Mouse (Mus musculus): ENCODE data around the gene Tax1bp3. TPM values are rescaled to one million over a fixed set of nuclear protein-coding genes. Genes with fewer than 3 reads are reported as not detected.

Tax1bp3 gene
- polyA plus RNA-seq, 1 experiment from 2014 or later = 270 TPM

GRCm38 (mm10) chr11:73161616-73162015, 15.3 kb upstream of the Tax1bp3 start:
- Histone ChIP-seq H3K36me3 (ENCODE audit: control insufficient read depth, insufficient read depth, low read length) (no peaks in the 10 kb centered on the region), H3K27me3 (ENCODE audit: control insufficient read depth, insufficient read depth, low read length) (peaks cover 16% of the 10 kb centered on the region)

GRCm38 (mm10) chr11:73162284-73162683, 14.6 kb upstream of the Tax1bp3 start:
- no peak for ATAC-seq (ENCODE audit: insufficient number of reproducible peaks, insufficient read depth, low FRiP score, low read depth)
- no peak overlapping the region for H3K27ac ChIP-seq (replicated peaks in 1 of 2; ENCODE audit: control insufficient read depth in 1 of 2, insufficient read depth in 1 of 2, low read depth in 2 of 2, low read length in 2 of 2)
- no peak overlapping the region for H3K9ac ChIP-seq (ENCODE audit: low read length)
- H3K4me1 ChIP-seq (ENCODE audit: control insufficient read depth in 2 of 2, insufficient read depth in 2 of 2, low read length in 2 of 2) = peaks cover 3 to 20% of the 10 kb centered on the region in 2 experiments
- H3K27me3 ChIP-seq (ENCODE audit: control insufficient read depth, insufficient read depth, low read length) = peaks cover 16% of the 10 kb centered on the region
- H3K9me3 ChIP-seq (ENCODE audit: control insufficient read depth, low read length) = no peaks in the 10 kb centered on the region
- H3K4me2 ChIP-seq (ENCODE audit: low read length) = no peak overlapping the region
- H3K36me3 ChIP-seq (ENCODE audit: control insufficient read depth, insufficient read depth, low read length) = no peaks in the 10 kb centered on the region
- 77% methylated on average over 5 of the region's 5 CpGs for WGBS
- H3K4me3 ChIP-seq (ENCODE audit: control insufficient read depth in 1 of 2, insufficient read depth in 1 of 2, low read depth in 1 of 2, low read length in 2 of 2) = no peak overlapping the region

More at GRCm38 (mm10) chr11:73161616-73162015, 15.3 kb upstream of the Tax1bp3 start:
- Histone ChIP-seq H3K4me2 (ENCODE audit: low read length) (peak overlapping the region; percentile 94; the same call in 1 of the 2 replicates), H3K4me3 (ENCODE audit: control insufficient read depth in 1 of 2, insufficient read depth in 1 of 2, low read depth in 1 of 2, low read length in 2 of 2) (no peak overlapping the region), H3K27ac (replicated peaks in 1 of 2; ENCODE audit: control insufficient read depth in 1 of 2, insufficient read depth in 1 of 2, low read depth in 2 of 2, low read length in 2 of 2) (peak overlapping the region in 1 of 2 experiments; percentile 50; a peak in 1 of 4 replicates), H3K9ac (ENCODE audit: low read length) (no peak overlapping the region), H3K9me3 (ENCODE audit: control insufficient read depth, low read length) (no peaks in the 10 kb centered on the region), H3K4me1 (ENCODE audit: control insufficient read depth in 2 of 2, insufficient read depth in 2 of 2, low read length in 2 of 2) (peaks cover 3 to 17% of the 10 kb centered on the region in 2 experiments)
- 70% methylated on average over 4 of the region's 4 CpGs for WGBS
- no peak for ATAC-seq (ENCODE audit: insufficient number of reproducible peaks, insufficient read depth, low FRiP score, low read depth)

GRCm38 (mm10) chr11:73168071-73168470, 8.8 kb upstream of the Tax1bp3 start:
- ATAC-seq (ENCODE audit: insufficient number of reproducible peaks, insufficient read depth, low FRiP score, low read depth) = no peak
- no peak overlapping the region for H3K4me2 ChIP-seq (ENCODE audit: low read length)
- H3K36me3 ChIP-seq (ENCODE audit: control insufficient read depth, insufficient read depth, low read length) = peaks cover 13% of the 10 kb centered on the region; the same call in 1 of the 2 replicates
- no peak overlapping the region for H3K4me3 ChIP-seq (ENCODE audit: control insufficient read depth in 1 of 2, insufficient read depth in 1 of 2, low read depth in 1 of 2, low read length in 2 of 2)
- H3K4me1 ChIP-seq (ENCODE audit: control insufficient read depth in 2 of 2, insufficient read depth in 2 of 2, low read length in 2 of 2) = peaks cover 10 to 17% of the 10 kb centered on the region in 2 experiments; a peak in 3 of 4 replicates
- no peak overlapping the region for H3K27ac ChIP-seq (replicated peaks in 1 of 2; ENCODE audit: control insufficient read depth in 1 of 2, insufficient read depth in 1 of 2, low read depth in 2 of 2, low read length in 2 of 2)
- H3K27me3 ChIP-seq (ENCODE audit: control insufficient read depth, insufficient read depth, low read length) = no peaks in the 10 kb centered on the region
- 76% methylated on average over 8 of the region's 8 CpGs for WGBS
- H3K9ac ChIP-seq (ENCODE audit: low read length) = no peak overlapping the region
- no peaks in the 10 kb centered on the region for H3K9me3 ChIP-seq (ENCODE audit: control insufficient read depth, low read length)

- Histone ChIP-seq H3K4me1 (ENCODE audit: control insufficient read depth in 2 of 2, insufficient read depth in 2 of 2, low read length in 2 of 2) (peaks cover 10 to 17% of the 10 kb centered on the region in 2 experiments; a peak in 3 of 4 replicates), H3K36me3 (ENCODE audit: control insufficient read depth, insufficient read depth, low read length) (peaks cover 16% of the 10 kb centered on the region), H3K4me2 (ENCODE audit: low read length) (no peak overlapping the region), H3K27ac (replicated peaks in 1 of 2; ENCODE audit: control insufficient read depth in 1 of 2, insufficient read depth in 1 of 2, low read depth in 2 of 2, low read length in 2 of 2) (no peak overlapping the region), H3K4me3 (ENCODE audit: control insufficient read depth in 1 of 2, insufficient read depth in 1 of 2, low read depth in 1 of 2, low read length in 2 of 2) (no peak overlapping the region), H3K9ac (ENCODE audit: low read length) (no peak overlapping the region), H3K9me3 (ENCODE audit: control insufficient read depth, low read length) (no peaks in the 10 kb centered on the region), H3K27me3 (ENCODE audit: control insufficient read depth, insufficient read depth, low read length) (no peaks in the 10 kb centered on the region)
- 68% methylated on average over 6 of the region's 6 CpGs for WGBS
- ATAC-seq (ENCODE audit: insufficient number of reproducible peaks, insufficient read depth, low FRiP score, low read depth) = no peak
Observed at GRCm38 (mm10) chr11:73168576-73168975, 8.3 kb upstream of the Tax1bp3 start.

- Histone ChIP-seq H3K9me3 (ENCODE audit: control insufficient read depth, low read length) (no peaks in the 10 kb centered on the region), H3K36me3 (ENCODE audit: control insufficient read depth, insufficient read depth, low read length) (peaks cover 22% of the 10 kb centered on the region), H3K9ac (ENCODE audit: low read length) (no peak overlapping the region), H3K4me3 (ENCODE audit: control insufficient read depth in 1 of 2, insufficient read depth in 1 of 2, low read depth in 1 of 2, low read length in 2 of 2) (no peak overlapping the region), H3K4me1 (ENCODE audit: control insufficient read depth in 2 of 2, insufficient read depth in 2 of 2, low read length in 2 of 2) (peaks cover 10 to 17% of the 10 kb centered on the region in 2 experiments; a peak in 3 of 4 replicates), H3K27ac (replicated peaks in 1 of 2; ENCODE audit: control insufficient read depth in 1 of 2, insufficient read depth in 1 of 2, low read depth in 2 of 2, low read length in 2 of 2) (no peak overlapping the region), H3K4me2 (ENCODE audit: low read length) (no peak overlapping the region), H3K27me3 (ENCODE audit: control insufficient read depth, insufficient read depth, low read length) (no peaks in the 10 kb centered on the region)
- ATAC-seq (ENCODE audit: insufficient number of reproducible peaks, insufficient read depth, low FRiP score, low read depth) = no peak
- WGBS = 33% methylated on average over 4 of the region's 4 CpGs
Observed at GRCm38 (mm10) chr11:73169231-73169630, 7.7 kb upstream of the Tax1bp3 start.

GRCm38 (mm10) chr11:73172186-73172585, 4.7 kb upstream of the Tax1bp3 start:
- Histone ChIP-seq H3K9ac (ENCODE audit: low read length) (peak overlapping the region; percentile 30), H3K27ac (replicated peaks in 1 of 2; ENCODE audit: control insufficient read depth in 1 of 2, insufficient read depth in 1 of 2, low read depth in 2 of 2, low read length in 2 of 2) (peak overlapping the region in 1 of 2 experiments; percentile 55; a peak in 2 of 4 replicates), H3K36me3 (ENCODE audit: control insufficient read depth, insufficient read depth, low read length) (peaks cover 34% of the 10 kb centered on the region), H3K9me3 (ENCODE audit: control insufficient read depth, low read length) (no peaks in the 10 kb centered on the region), H3K4me2 (ENCODE audit: low read length) (no peak overlapping the region), H3K4me3 (ENCODE audit: control insufficient read depth in 1 of 2, insufficient read depth in 1 of 2, low read depth in 1 of 2, low read length in 2 of 2) (no peak overlapping the region), H3K27me3 (ENCODE audit: control insufficient read depth, insufficient read depth, low read length) (no peaks in the 10 kb centered on the region), H3K4me1 (ENCODE audit: control insufficient read depth in 2 of 2, insufficient read depth in 2 of 2, low read length in 2 of 2) (peaks cover 12 to 30% of the 10 kb centered on the region in 2 experiments; a peak in 3 of 4 replicates)
- 34% methylated on average over 5 of the region's 5 CpGs for WGBS
- ATAC-seq (ENCODE audit: insufficient number of reproducible peaks, insufficient read depth, low FRiP score, low read depth) = no peak

GRCm38 (mm10) chr11:73175612-73176011, 1.3 kb upstream of the Tax1bp3 start:
- H3K9ac ChIP-seq (ENCODE audit: low read length) = peak overlapping the region; percentile 95
- peaks cover 48% of the 10 kb centered on the region for H3K36me3 ChIP-seq (ENCODE audit: control insufficient read depth, insufficient read depth, low read length)
- H3K9me3 ChIP-seq (ENCODE audit: control insufficient read depth, low read length) = no peaks in the 10 kb centered on the region
- WGBS = 44% methylated on average over 8 of the region's 8 CpGs
- no peak overlapping the region for H3K27ac ChIP-seq (replicated peaks in 1 of 2; ENCODE audit: control insufficient read depth in 1 of 2, insufficient read depth in 1 of 2, low read depth in 2 of 2, low read length in 2 of 2)
- no peaks in the 10 kb centered on the region for H3K27me3 ChIP-seq (ENCODE audit: control insufficient read depth, insufficient read depth, low read length)
- peaks cover 20 to 40% of the 10 kb centered on the region in 2 experiments for H3K4me1 ChIP-seq (ENCODE audit: control insufficient read depth in 2 of 2, insufficient read depth in 2 of 2, low read length in 2 of 2)
- ATAC-seq (ENCODE audit: insufficient number of reproducible peaks, insufficient read depth, low FRiP score, low read depth) = no peak
- peak overlapping the region; percentile 81 for H3K4me2 ChIP-seq (ENCODE audit: low read length)
- H3K4me3 ChIP-seq (ENCODE audit: control insufficient read depth in 1 of 2, insufficient read depth in 1 of 2, low read depth in 1 of 2, low read length in 2 of 2) = peak overlapping the region; percentile 65 to 99; a peak in 3 of 4 replicates

GRCm38 (mm10) chr11:73176186-73176585, 697 bp upstream of the Tax1bp3 start:
- WGBS = under 1% methylated on average over 15 of the region's 15 CpGs
- H3K27me3 ChIP-seq (ENCODE audit: control insufficient read depth, insufficient read depth, low read length) = no peaks in the 10 kb centered on the region
- peaks cover 20 to 40% of the 10 kb centered on the region in 2 experiments for H3K4me1 ChIP-seq (ENCODE audit: control insufficient read depth in 2 of 2, insufficient read depth in 2 of 2, low read length in 2 of 2)
- peak overlapping the region in 1 of 2 experiments; percentile 76; a peak in 1 of 4 replicates for H3K27ac ChIP-seq (replicated peaks in 1 of 2; ENCODE audit: control insufficient read depth in 1 of 2, insufficient read depth in 1 of 2, low read depth in 2 of 2, low read length in 2 of 2)
- H3K4me3 ChIP-seq (ENCODE audit: control insufficient read depth in 1 of 2, insufficient read depth in 1 of 2, low read depth in 1 of 2, low read length in 2 of 2) = peak overlapping the region; percentile 65 to 99
- peak overlapping the region; percentile 95 for H3K9ac ChIP-seq (ENCODE audit: low read length)
- ATAC-seq (ENCODE audit: insufficient number of reproducible peaks, insufficient read depth, low FRiP score, low read depth) = no peak
- no peaks in the 10 kb centered on the region for H3K9me3 ChIP-seq (ENCODE audit: control insufficient read depth, low read length)
- H3K36me3 ChIP-seq (ENCODE audit: control insufficient read depth, insufficient read depth, low read length) = peaks cover 47% of the 10 kb centered on the region
- H3K4me2 ChIP-seq (ENCODE audit: low read length) = peak overlapping the region; percentile 81
